In genomic region chr7:34355629-34356028, GRCm38 (mm10) we compare ENCODE assay signal across 12 mouse cellular contexts. TPM values are rescaled to one million over a fixed set of nuclear protein-coding genes. Genes with fewer than 3 reads are reported as not detected.
DNase-seq lines count a peak whose midpoint lies in the region; TF ChIP-seq lines count a peak whose summit lies in the region.
"Had no signal": no experiment of that assay in that cellular context is flagged by ENCODE, and none has a peak within 500 bp of the region (broad histone marks: within the 10 kb centered on the region; RNA-seq: fewer than 3 reads in every experiment).

No protein-coding gene starts in this region.

- TF ChIP-seq CTCF in gastrocnemius, adult 2 months (IDR thresholded peaks at IDR 0.05): peak; percentile 78
- peak; percentile 34 for TF ChIP-seq CTCF in liver, adult 2 months (IDR thresholded peaks at IDR 0.05; ENCODE audit: low read depth, low read length)

- no peak overlapping the region for H3K9ac ChIP-seq in liver, adult 2 months (ENCODE audit: low read depth, low read length)
- H3K9ac ChIP-seq: hindbrain, embryonic 13.5 days; midbrain, embryonic 12.5 days had no signal

- H3K4me1 ChIP-seq in liver, adult 2 months (ENCODE audit: control insufficient read depth, insufficient read depth, low read length): no peaks in the 10 kb centered on the region
- H3K4me1 ChIP-seq: hindbrain, embryonic 13.5 days; midbrain, embryonic 12.5 days had no signal

- 91% methylated on average over 4 of the region's 4 CpGs for WGBS in liver, adult 2 months

- H3K36me3 ChIP-seq in liver, adult 2 months (ENCODE audit: control insufficient read depth, insufficient read depth, low read length): peaks cover 55% of the 10 kb centered on the region

- no peak overlapping the region for H3K4me3 ChIP-seq in gastrocnemius, adult 2 months
- no peak overlapping the region for H3K4me3 ChIP-seq in liver, adult 2 months (ENCODE audit: insufficient read depth, low read depth, low read length)
- H3K4me3 ChIP-seq: hindbrain, embryonic 13.5 days; midbrain, embryonic 12.5 days had no signal

- DNase-seq in gastrocnemius, adult 2 months: no peak
- DNase-seq in gastrocnemius, postnatal 10 days: no peak
- DNase-seq in liver, adult 2 months (ENCODE audit: extremely low read depth, low read depth, low spot score): no peak
- DNase-seq in liver: no peak
- DNase-seq in Muller cell, postnatal 12 days (ENCODE audit: inconsistent ontology term): peak; percentile 33
- peak; percentile 36 for DNase-seq in naive thymus-derived CD4-positive, alpha-beta T cell, adult 2 months (ENCODE audit: low read depth)
- DNase-seq in spleen, postnatal 36 days (ENCODE audit: low spot score in 2 of 2): no peak
- no peak for DNase-seq in adrenal gland, adult 8-10 months
- DNase-seq: cerebellum, adult 11-12 months; layer of hippocampus, postnatal 36 days had no signal

- no peaks in the 10 kb centered on the region for H3K79me2 ChIP-seq in liver, adult 2 months (ENCODE audit: control insufficient read depth, insufficient read depth, low read length)

- intact Hi-C loops in gastrocnemius, adult 2 months (cut with DNase I): loop anchor here (5.0 kb wide), 1 partner anchor 103 kb away; the partner anchor contains the start of gene Gm6096

- H3K27me3 ChIP-seq in liver, adult 2 months (ENCODE audit: control insufficient read depth, insufficient read depth, low read length): no peaks in the 10 kb centered on the region
- H3K27me3 ChIP-seq: hindbrain, embryonic 13.5 days; midbrain, embryonic 12.5 days had no signal

- no peak overlapping the region for H3K27ac ChIP-seq in gastrocnemius, adult 2 months
- no peak overlapping the region for H3K27ac ChIP-seq in liver, adult 2 months (replicated peaks; ENCODE audit: insufficient read depth, low read depth, low read length)
- H3K27ac ChIP-seq: hindbrain, embryonic 13.5 days; midbrain, embryonic 12.5 days had no signal

- no peak for TF ChIP-seq POLR2A in liver, adult 2 months (IDR thresholded peaks at IDR 0.05; ENCODE audit: extremely low read depth, insufficient read depth, low read length)

RNA-seq across cellular contexts. Expression of gene Lsm14a, which starts 37.5 kb away (rescaled TPM):
- 10 to 100 TPM; 92.8 to 96.2 TPM for total RNA-seq in gastrocnemius, adult 2 months (2021)
- total RNA-seq in gastrocnemius, postnatal 10 days (2021): 10 to 100 TPM; 77.2 to 84.3 TPM
- total RNA-seq in liver, adult 2 months (2014; rRNA removed): 24.1 and 26.2 TPM in 2 replicates
- polyA plus RNA-seq in liver, adult 2 months (2012; rRNA removed): 12.5 and 13.7 TPM in 2 replicates
- 100 to 1,000 TPM; 109 to 126 (median 119) TPM for total RNA-seq in adrenal gland, adult 8-10 months (2022)

RNA-seq across cellular contexts. Expression of gene 4931406P16Rik, which starts 42.3 kb away (rescaled TPM):
- total RNA-seq in gastrocnemius, adult 2 months (2021): 10 to 100 TPM; 36.6 to 51.9 TPM
- 10 to 100 TPM; 51.2 to 64.1 TPM for total RNA-seq in gastrocnemius, postnatal 10 days (2021)
- 11.7 and 12.6 TPM in 2 replicates for total RNA-seq in liver, adult 2 months (2014; rRNA removed)
- 6.9 and 10.1 TPM in 2 replicates for polyA plus RNA-seq in liver, adult 2 months (2012; rRNA removed)
- total RNA-seq in adrenal gland, adult 8-10 months (2022): 10 to 100 TPM; 48.5 to 74.7 (median 62.8) TPM

Comparison
In these comparisons a context has a peak if more than half of its experiments do, and no peak if none do; other contexts are left out.
1. DNase-seq: peak in Muller cell, postnatal 12 days (single experiment) and naive thymus-derived CD4-positive, alpha-beta T cell, adult 2 months (single experiment); none in gastrocnemius, adult 2 months (single experiment), gastrocnemius, postnatal 10 days (single experiment), liver, adult 2 months (single experiment), liver (single experiment), spleen, postnatal 36 days (0 of 2) and adrenal gland, adult 8-10 months (single experiment).